Mouse (Mus musculus): ENCODE results near the gene Pim3. TPM values are rescaled to one million over a fixed set of nuclear protein-coding genes. Genes with fewer than 3 reads are reported as not detected.
A peak's percentile ranks its signal among the peaks of the same experiment; 100 is the strongest.

Pim3 gene
- total and polyA plus RNA-seq, 2 experiments: 17.7 to 68.3 TPM

DNA sequence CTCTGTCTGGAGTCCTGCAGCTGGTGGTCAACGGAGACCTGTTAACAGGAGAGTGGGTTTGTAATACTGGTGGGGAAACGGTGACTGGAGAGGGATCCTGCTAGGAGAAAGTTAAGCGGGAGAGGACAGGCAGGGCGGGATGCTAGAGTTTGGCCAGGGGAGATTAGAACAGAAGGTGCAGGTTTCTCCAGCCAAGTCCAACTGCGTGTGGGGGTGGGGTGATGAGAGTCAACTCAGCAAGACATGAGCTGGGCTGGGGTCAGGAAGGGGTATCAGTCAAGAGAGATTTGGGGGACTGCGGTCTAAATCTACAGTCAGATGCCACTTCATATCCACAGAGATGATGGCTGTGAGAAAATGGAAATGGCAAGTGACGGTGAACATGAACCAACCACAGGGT is 17.0 kb upstream of the Pim3 start:
- no peaks in the 10 kb centered on the region for H3K27me3 ChIP-seq (ENCODE audit: control insufficient read depth, insufficient read depth, low read length)
- no peaks in the 10 kb centered on the region for H3K36me3 ChIP-seq (ENCODE audit: control insufficient read depth, insufficient read depth, low read length)
- TF ChIP-seq CTCF (IDR thresholded peaks at IDR 0.05; ENCODE audit: low read depth, low read length) (no peak), POLR2A (IDR thresholded peaks at IDR 0.05; ENCODE audit: extremely low read depth, insufficient read depth, low read length) (no peak)
- H3K4me3 ChIP-seq (ENCODE audit: insufficient read depth, low read depth, low read length): no peak overlapping the region
- H3K79me2 ChIP-seq (ENCODE audit: control insufficient read depth, insufficient read depth, low read length): no peaks in the 10 kb centered on the region
- DNase-seq (ENCODE audit: extremely low read depth, low read depth, low spot score): no peak
- no peak overlapping the region for H3K9ac ChIP-seq (ENCODE audit: low read depth, low read length)
- peaks cover 7% of the 10 kb centered on the region for H3K4me1 ChIP-seq (ENCODE audit: control insufficient read depth, insufficient read depth, low read length)
- 97% methylated on average over 7 of the region's 7 CpGs for WGBS
- H3K27ac ChIP-seq (replicated peaks; ENCODE audit: insufficient read depth, low read depth, low read length): no peak overlapping the region

DNA sequence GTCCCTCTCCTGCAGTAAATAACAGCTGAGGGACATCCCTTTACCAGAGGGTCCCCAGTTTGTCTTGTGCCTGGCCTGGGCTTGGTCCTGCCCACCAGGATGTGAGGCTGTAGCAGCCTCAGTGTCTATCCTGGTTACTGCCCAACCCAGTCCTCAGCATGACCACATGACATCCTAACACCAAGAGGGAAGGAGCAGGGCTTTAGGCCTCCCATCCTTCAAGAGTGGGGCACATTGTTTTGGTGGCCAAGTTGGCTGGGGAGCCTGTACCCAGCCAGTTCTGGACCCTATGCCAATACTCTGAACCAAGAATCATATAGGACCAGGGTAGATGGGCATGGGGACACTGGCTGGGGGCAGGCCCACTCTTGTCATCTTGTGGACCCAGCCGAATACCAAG is 13.3 kb upstream of the Pim3 start:
- WGBS: 100% methylated on average over 1 of the region's 1 CpGs
- Histone ChIP-seq H3K79me2 (ENCODE audit: control insufficient read depth, insufficient read depth, low read length) (no peaks in the 10 kb centered on the region), H3K36me3 (ENCODE audit: control insufficient read depth, insufficient read depth, low read length) (no peaks in the 10 kb centered on the region), H3K4me3 (ENCODE audit: insufficient read depth, low read depth, low read length) (no peak overlapping the region), H3K9ac (ENCODE audit: low read depth, low read length) (no peak overlapping the region), H3K4me1 (ENCODE audit: control insufficient read depth, insufficient read depth, low read length) (peaks cover 35% of the 10 kb centered on the region), H3K27me3 (ENCODE audit: control insufficient read depth, insufficient read depth, low read length) (no peaks in the 10 kb centered on the region), H3K27ac (replicated peaks; ENCODE audit: insufficient read depth, low read depth, low read length) (no peak overlapping the region)
- no peak for TF ChIP-seq CTCF (IDR thresholded peaks at IDR 0.05; ENCODE audit: low read depth, low read length)
- no peak for TF ChIP-seq POLR2A (IDR thresholded peaks at IDR 0.05; ENCODE audit: extremely low read depth, insufficient read depth, low read length)
- no peak for DNase-seq (ENCODE audit: extremely low read depth, low read depth, low spot score)

DNA sequence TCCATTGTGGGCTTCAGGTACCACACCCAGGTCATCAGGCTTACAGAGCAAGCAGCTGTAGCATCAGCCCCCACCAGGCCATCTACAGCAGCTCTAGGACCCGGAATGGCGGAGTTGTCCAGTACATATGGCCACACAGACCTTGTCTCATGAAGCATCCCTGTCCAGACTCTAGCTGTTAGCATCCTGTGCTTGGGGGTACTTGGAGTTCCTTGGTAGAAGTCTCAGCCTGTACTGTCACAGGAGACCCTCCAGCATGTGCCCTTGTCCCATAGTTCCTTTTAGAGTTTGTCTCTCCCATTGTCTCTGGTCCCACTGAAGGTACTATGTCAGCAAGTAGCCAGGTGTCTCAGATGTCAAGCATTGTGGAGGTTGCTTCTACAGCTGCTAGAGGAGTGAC is 12.4 kb upstream of the Pim3 start:
- H3K79me2 ChIP-seq (ENCODE audit: control insufficient read depth, insufficient read depth, low read length): no peaks in the 10 kb centered on the region
- H3K27me3 ChIP-seq (ENCODE audit: control insufficient read depth, insufficient read depth, low read length): no peaks in the 10 kb centered on the region
- WGBS: 98% methylated on average over 2 of the region's 2 CpGs
- H3K4me1 ChIP-seq (ENCODE audit: control insufficient read depth, insufficient read depth, low read length): peaks cover 40% of the 10 kb centered on the region
- H3K27ac ChIP-seq (replicated peaks; ENCODE audit: insufficient read depth, low read depth, low read length): peak overlapping the region; percentile 59
- DNase-seq (ENCODE audit: extremely low read depth, low read depth, low spot score): no peak
- H3K9ac ChIP-seq (ENCODE audit: low read depth, low read length): no peak overlapping the region
- TF ChIP-seq CTCF (IDR thresholded peaks at IDR 0.05; ENCODE audit: low read depth, low read length) (no peak), POLR2A (IDR thresholded peaks at IDR 0.05; ENCODE audit: extremely low read depth, insufficient read depth, low read length) (no peak)
- H3K36me3 ChIP-seq (ENCODE audit: control insufficient read depth, insufficient read depth, low read length): no peaks in the 10 kb centered on the region
- no peak overlapping the region for H3K4me3 ChIP-seq (ENCODE audit: insufficient read depth, low read depth, low read length)

DNA sequence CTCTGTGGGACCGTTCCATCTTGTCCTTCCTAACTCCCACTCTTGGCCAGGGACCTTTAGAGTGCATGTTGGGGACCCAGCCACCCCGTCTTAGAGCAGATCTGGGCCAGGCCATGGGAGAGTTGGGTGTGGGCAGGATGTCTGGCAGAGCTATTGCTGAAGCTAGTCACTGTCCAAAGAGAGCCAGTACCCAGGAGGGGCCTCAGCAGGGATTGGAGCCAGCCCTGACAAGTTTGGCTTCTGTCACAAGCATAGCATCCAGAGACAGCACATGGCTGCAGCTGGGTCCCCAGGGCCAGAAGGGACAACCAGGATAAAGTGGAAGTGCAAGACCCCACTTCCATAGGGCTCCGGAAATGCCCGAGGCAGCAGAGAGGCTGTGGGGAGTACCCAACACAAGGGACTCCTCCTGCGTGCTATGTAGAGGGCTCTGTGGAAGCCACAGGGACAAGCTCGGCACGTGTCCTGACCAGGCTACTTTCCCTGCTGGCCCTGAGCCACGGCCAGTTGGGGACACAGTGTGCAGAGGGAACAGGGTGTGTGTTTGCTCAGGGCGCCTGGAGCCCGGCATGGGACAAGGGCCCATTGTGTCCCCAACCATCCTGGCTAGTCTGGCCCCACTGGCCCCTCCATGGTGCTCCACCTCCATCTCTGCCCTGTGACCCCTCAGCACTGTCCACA is 11.7 kb upstream of the Pim3 start:
- peak overlapping the region; percentile 69 for H3K27ac ChIP-seq (replicated peaks; ENCODE audit: insufficient read depth, low read depth, low read length)
- H3K4me1 ChIP-seq (ENCODE audit: control insufficient read depth, insufficient read depth, low read length): peaks cover 44% of the 10 kb centered on the region
- no peak overlapping the region for H3K4me3 ChIP-seq (ENCODE audit: insufficient read depth, low read depth, low read length)

DNA sequence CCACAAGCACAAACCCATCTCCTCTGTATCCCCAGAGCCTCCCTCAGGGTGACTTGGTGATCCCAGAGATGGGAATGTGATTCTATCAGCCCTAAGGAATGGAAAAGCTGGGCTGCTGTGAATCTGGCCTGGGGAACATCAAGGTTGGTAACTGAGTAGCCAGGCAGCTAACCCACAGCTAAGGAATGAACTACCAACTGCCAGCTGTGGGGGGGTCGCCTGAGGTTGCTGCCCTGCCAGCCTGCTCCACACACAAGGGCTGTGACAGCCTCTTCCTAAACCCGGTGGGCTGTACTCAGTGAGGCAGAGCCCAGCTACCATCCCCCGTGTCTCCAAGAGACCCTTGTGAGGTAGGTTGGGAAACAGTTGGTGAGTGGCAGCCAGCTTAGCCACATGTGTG is 10.9 kb upstream of the Pim3 start:
- Histone ChIP-seq H3K27me3 (ENCODE audit: control insufficient read depth, insufficient read depth, low read length) (no peaks in the 10 kb centered on the region), H3K36me3 (ENCODE audit: control insufficient read depth, insufficient read depth, low read length) (no peaks in the 10 kb centered on the region), H3K27ac (replicated peaks; ENCODE audit: insufficient read depth, low read depth, low read length) (peak overlapping the region; percentile 69), H3K4me3 (ENCODE audit: insufficient read depth, low read depth, low read length) (no peak overlapping the region), H3K79me2 (ENCODE audit: control insufficient read depth, insufficient read depth, low read length) (no peaks in the 10 kb centered on the region), H3K9ac (ENCODE audit: low read depth, low read length) (peak overlapping the region; percentile 40), H3K4me1 (ENCODE audit: control insufficient read depth, insufficient read depth, low read length) (peaks cover 44% of the 10 kb centered on the region)
- DNase-seq (ENCODE audit: extremely low read depth, low read depth, low spot score): no peak
- no peak for TF ChIP-seq POLR2A (IDR thresholded peaks at IDR 0.05; ENCODE audit: extremely low read depth, insufficient read depth, low read length)
- TF ChIP-seq CTCF (IDR thresholded peaks at IDR 0.05; ENCODE audit: low read depth, low read length): no peak
- WGBS: 32% methylated on average over 3 of the region's 3 CpGs

More for the DNA sequence above, 11.7 kb upstream of the Pim3 start:
- Histone ChIP-seq H3K27me3 (ENCODE audit: control insufficient read depth, insufficient read depth, low read length) (no peaks in the 10 kb centered on the region), H3K9ac (ENCODE audit: low read depth, low read length) (peak overlapping the region; percentile 23), H3K79me2 (ENCODE audit: control insufficient read depth, insufficient read depth, low read length) (no peaks in the 10 kb centered on the region), H3K36me3 (ENCODE audit: control insufficient read depth, insufficient read depth, low read length) (no peaks in the 10 kb centered on the region)
- peak; percentile 95 for DNase-seq (ENCODE audit: extremely low read depth, low read depth, low spot score)
- 16% methylated on average over 10 of the region's 10 CpGs for WGBS
- TF ChIP-seq CTCF (IDR thresholded peaks at IDR 0.05; ENCODE audit: low read depth, low read length): no peak
- TF ChIP-seq POLR2A (IDR thresholded peaks at IDR 0.05; ENCODE audit: extremely low read depth, insufficient read depth, low read length): no peak

DNA sequence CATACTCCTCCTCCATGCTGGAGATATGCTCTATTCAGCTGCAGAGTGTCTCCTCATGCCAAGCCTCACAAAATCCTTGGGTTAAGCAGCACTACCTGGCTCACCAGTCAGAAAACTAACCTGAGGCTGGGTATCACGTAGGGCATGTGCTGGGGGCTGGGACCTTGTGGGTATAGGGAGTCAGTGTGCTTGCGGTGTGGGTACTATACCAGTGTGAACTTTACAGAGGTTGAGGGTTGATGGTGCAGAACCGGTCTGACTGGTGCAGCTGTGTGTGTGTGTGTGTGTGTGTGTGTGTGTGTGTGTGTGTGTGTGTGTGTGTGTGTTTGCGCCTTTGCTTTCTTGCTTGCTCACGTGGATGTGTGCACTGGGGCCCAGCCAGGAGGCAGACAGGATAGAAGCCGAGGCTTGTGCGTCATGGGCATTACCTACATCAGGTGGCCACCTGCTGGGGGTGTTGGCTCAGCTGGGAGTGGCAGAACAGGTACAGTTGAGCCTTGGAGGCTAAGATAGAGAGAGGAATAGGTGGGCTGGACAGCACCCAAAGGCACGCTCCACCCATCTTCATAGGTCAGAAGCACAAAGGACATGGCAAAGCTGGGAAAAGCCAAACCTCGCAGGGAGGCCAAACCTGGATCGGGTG is 10.4 kb upstream of the Pim3 start:
- H3K79me2 ChIP-seq (ENCODE audit: control insufficient read depth, insufficient read depth, low read length): no peaks in the 10 kb centered on the region
- H3K9ac ChIP-seq (ENCODE audit: low read depth, low read length): peak overlapping the region; percentile 40
- peak; percentile 95 for DNase-seq (ENCODE audit: extremely low read depth, low read depth, low spot score)

More for the DNA sequence above, 10.4 kb upstream of the Pim3 start:
- Histone ChIP-seq H3K36me3 (ENCODE audit: control insufficient read depth, insufficient read depth, low read length) (no peaks in the 10 kb centered on the region), H3K4me1 (ENCODE audit: control insufficient read depth, insufficient read depth, low read length) (peaks cover 44% of the 10 kb centered on the region), H3K27me3 (ENCODE audit: control insufficient read depth, insufficient read depth, low read length) (no peaks in the 10 kb centered on the region), H3K4me3 (ENCODE audit: insufficient read depth, low read depth, low read length) (no peak overlapping the region), H3K27ac (replicated peaks; ENCODE audit: insufficient read depth, low read depth, low read length) (peak overlapping the region; percentile 69)
- no peak for TF ChIP-seq POLR2A (IDR thresholded peaks at IDR 0.05; ENCODE audit: extremely low read depth, insufficient read depth, low read length)
- no peak for TF ChIP-seq CTCF (IDR thresholded peaks at IDR 0.05; ENCODE audit: low read depth, low read length)
- 25% methylated on average over 10 of the region's 10 CpGs for WGBS
